Mouse (Mus musculus): ENCODE results near the gene Gfer. TPM values are rescaled to one million over a fixed set of nuclear protein-coding genes. Genes with fewer than 3 reads are reported as not detected.

Gene Gfer
- total RNA-seq, 2 experiments from 2014 or later: 39.2 to 67.2 TPM

GRCm38 (mm10) chr17:24654969-24655368, 41.0 kb downstream of the Gfer start:
- ATAC-seq (replicated peaks; ENCODE audit: low FRiP score, low TSS enrichment, poor library complexity, severe bottlenecking): no peak

- peak; percentile 67 for ATAC-seq (replicated peaks; ENCODE audit: low FRiP score, low TSS enrichment, poor library complexity, severe bottlenecking)
Measured at GRCm38 (mm10) chr17:24653967-24654710, 41.8 kb downstream of the Gfer start.

- no peak for ATAC-seq (replicated peaks; ENCODE audit: low FRiP score, low TSS enrichment, poor library complexity, severe bottlenecking)
Measured at GRCm38 (mm10) chr17:24651835-24652234, 44.1 kb downstream of the Gfer start.

GRCm38 (mm10) chr17:24650766-24651165, 45.2 kb downstream of the Gfer start:
- ATAC-seq (replicated peaks; ENCODE audit: low FRiP score, low TSS enrichment, poor library complexity, severe bottlenecking): no peak

- no peak for ATAC-seq (replicated peaks; ENCODE audit: low FRiP score, low TSS enrichment, poor library complexity, severe bottlenecking)
Measured at GRCm38 (mm10) chr17:24650070-24650616, 45.8 kb downstream of the Gfer start, which contains the start of gene Slc9a3r2. Slc9a3r2 (minus strand) TSS chr17:24650327.

- ATAC-seq (replicated peaks; ENCODE audit: low FRiP score, low TSS enrichment, poor library complexity, severe bottlenecking): no peak
Measured at GRCm38 (mm10) chr17:24649581-24650069, 46.3 kb downstream of the Gfer start.

- no peak for ATAC-seq (replicated peaks; ENCODE audit: low FRiP score, low TSS enrichment, poor library complexity, severe bottlenecking)
Measured at GRCm38 (mm10) chr17:24648731-24649377, 47.1 kb downstream of the Gfer start.

GRCm38 (mm10) chr17:24647493-24647892, 48.5 kb downstream of the Gfer start:
- ATAC-seq (replicated peaks; ENCODE audit: low FRiP score, low TSS enrichment, poor library complexity, severe bottlenecking): no peak

GRCm38 (mm10) chr17:24646381-24646780, 49.6 kb downstream of the Gfer start:
- ATAC-seq (replicated peaks; ENCODE audit: low FRiP score, low TSS enrichment, poor library complexity, severe bottlenecking): no peak

GRCm38 (mm10) chr17:24645916-24646315, 50.0 kb downstream of the Gfer start:
- no peak for ATAC-seq (replicated peaks; ENCODE audit: low FRiP score, low TSS enrichment, poor library complexity, severe bottlenecking)

GRCm38 (mm10) chr17:24644875-24645721, 50.9 kb downstream of the Gfer start:
- no peak for ATAC-seq (replicated peaks; ENCODE audit: low FRiP score, low TSS enrichment, poor library complexity, severe bottlenecking)

GRCm38 (mm10) chr17:24644030-24644715, 51.8 kb downstream of the Gfer start:
- ATAC-seq (replicated peaks; ENCODE audit: low FRiP score, low TSS enrichment, poor library complexity, severe bottlenecking): no peak

Other genes starting within 250 kb of the Gfer start
Only the 30 nearest of the 32 such genes appear.
- 32.8 and 43.6 TPM in 2 replicates for gene Pgp, start 225.8 kb downstream of the Gfer start, total RNA-seq (2014; fragmentation: Nextera tagmentation)
- 21.9 and 23.4 TPM in 2 replicates for gene Pgp, start 225.8 kb downstream of the Gfer start, total RNA-seq (2017)
- not detected in 2 replicates for gene Bricd5, start 222.3 kb downstream of the Gfer start, total RNA-seq (2014; fragmentation: Nextera tagmentation)
- gene Bricd5, start 222.3 kb downstream of the Gfer start, total RNA-seq (2017): 0.80 TPM in 1 of 2 replicates, not detected in the other
- gene Mlst8, start 217.1 kb downstream of the Gfer start, total RNA-seq (2014; fragmentation: Nextera tagmentation): 35.8 and 38.7 TPM in 2 replicates
- gene Mlst8, start 217.1 kb downstream of the Gfer start, total RNA-seq (2017): 17.2 and 36.1 TPM in 2 replicates
- not detected in 2 replicates for gene Caskin1, start 207.6 kb downstream of the Gfer start, total RNA-seq (2014; fragmentation: Nextera tagmentation)
- not detected in 2 replicates for gene Caskin1, start 207.6 kb downstream of the Gfer start, total RNA-seq (2017)
- 111 and 143 TPM in 2 replicates for gene Traf7, start 168.2 kb downstream of the Gfer start, total RNA-seq (2014; fragmentation: Nextera tagmentation)
- gene Traf7, start 168.2 kb downstream of the Gfer start, total RNA-seq (2017): 66.3 and 84.8 TPM in 2 replicates
- gene Rab26, start 161.9 kb downstream of the Gfer start, total RNA-seq (2014; fragmentation: Nextera tagmentation): not detected in 2 replicates
- gene Rab26, start 161.9 kb downstream of the Gfer start, total RNA-seq (2017): 1.3 TPM in 1 of 2 replicates, not detected in the other
- gene Pkd1, start 146.3 kb downstream of the Gfer start, total RNA-seq (2014; fragmentation: Nextera tagmentation): 17.2 and 20.5 TPM in 2 replicates
- 4.6 and 5.4 TPM in 2 replicates for gene Pkd1, start 146.3 kb downstream of the Gfer start, total RNA-seq (2017)
- gene Tsc2, start 63.5 kb downstream of the Gfer start, total RNA-seq (2014; fragmentation: Nextera tagmentation): 70.8 and 101 TPM in 2 replicates
- gene Tsc2, start 63.5 kb downstream of the Gfer start, total RNA-seq (2017): 39.0 and 44.3 TPM in 2 replicates
- 7.8 and 14.1 TPM in 2 replicates for gene Nthl1, start 63.5 kb downstream of the Gfer start, total RNA-seq (2014; fragmentation: Nextera tagmentation)
- gene Nthl1, start 63.5 kb downstream of the Gfer start, total RNA-seq (2017): 4.6 and 12.9 TPM in 2 replicates
- gene Slc9a3r2, start 45.8 kb downstream of the Gfer start, total RNA-seq (2014; fragmentation: Nextera tagmentation): 1.0 TPM in 1 of 2 replicates, not detected in the other
- 0.38 and 1.6 TPM in 2 replicates for gene Slc9a3r2, start 45.8 kb downstream of the Gfer start, total RNA-seq (2017)
- 2.0 TPM in 1 of 2 replicates, not detected in the other for gene Npw, start 37.7 kb downstream of the Gfer start, total RNA-seq (2014; fragmentation: Nextera tagmentation)
- not detected in 2 replicates for gene Npw, start 37.7 kb downstream of the Gfer start, total RNA-seq (2017)
- gene Zfp598, start 26.5 kb downstream of the Gfer start, total RNA-seq (2014; fragmentation: Nextera tagmentation): 44.9 and 65.2 TPM in 2 replicates
- gene Zfp598, start 26.5 kb downstream of the Gfer start, total RNA-seq (2017): 24.7 and 32.1 TPM in 2 replicates
- gene Syngr3, start 6.2 kb downstream of the Gfer start, total RNA-seq (2014; fragmentation: Nextera tagmentation): not detected in 2 replicates
- gene Syngr3, start 6.2 kb downstream of the Gfer start, total RNA-seq (2017): not detected in 2 replicates
- 3.5 TPM in 1 of 2 replicates, not detected in the other for gene Noxo1, start 78 bp upstream of the Gfer start, total RNA-seq (2014; fragmentation: Nextera tagmentation)
- 0.53 and 2.0 TPM in 2 replicates for gene Noxo1, start 78 bp upstream of the Gfer start, total RNA-seq (2017)
- gene Tbl3, start 11.5 kb upstream of the Gfer start, total RNA-seq (2014; fragmentation: Nextera tagmentation): 58.4 and 91.1 TPM in 2 replicates
- gene Tbl3, start 11.5 kb upstream of the Gfer start, total RNA-seq (2017): 48.9 and 54.8 TPM in 2 replicates
- gene Rnf151, start 21.9 kb upstream of the Gfer start, total RNA-seq (2014; fragmentation: Nextera tagmentation): 0.72 TPM in 1 of 2 replicates, not detected in the other
- 0.27 TPM in 1 of 2 replicates, not detected in the other for gene Rnf151, start 21.9 kb upstream of the Gfer start, total RNA-seq (2017)
- gene Rps2, start 22.0 kb upstream of the Gfer start, total RNA-seq (2014; fragmentation: Nextera tagmentation): 6,242 and 6,563 TPM in 2 replicates
- gene Rps2, start 22.0 kb upstream of the Gfer start, total RNA-seq (2017): 1,324 and 2,144 TPM in 2 replicates
- gene Ndufb10, start 28.3 kb upstream of the Gfer start, total RNA-seq (2014; fragmentation: Nextera tagmentation): 367 and 415 TPM in 2 replicates
- gene Ndufb10, start 28.3 kb upstream of the Gfer start, total RNA-seq (2017): 283 and 299 TPM in 2 replicates
- gene Rpl3l, start 31.7 kb upstream of the Gfer start, total RNA-seq (2014; fragmentation: Nextera tagmentation): 0.76 TPM in 1 of 2 replicates, not detected in the other
- 2.0 TPM in 1 of 2 replicates, not detected in the other for gene Rpl3l, start 31.7 kb upstream of the Gfer start, total RNA-seq (2017)
- gene Msrb1, start 40.5 kb upstream of the Gfer start, total RNA-seq (2014; fragmentation: Nextera tagmentation): 42.8 and 43.9 TPM in 2 replicates
- 34.6 and 54.0 TPM in 2 replicates for gene Msrb1, start 40.5 kb upstream of the Gfer start, total RNA-seq (2017)
- gene Hs3st6, start 56.8 kb upstream of the Gfer start, total RNA-seq (2014; fragmentation: Nextera tagmentation): not detected in 2 replicates
- gene Hs3st6, start 56.8 kb upstream of the Gfer start, total RNA-seq (2017): not detected in 2 replicates
- gene Meiob, start 108.1 kb upstream of the Gfer start, total RNA-seq (2014; fragmentation: Nextera tagmentation): 1.4 and 1.5 TPM in 2 replicates
- gene Meiob, start 108.1 kb upstream of the Gfer start, total RNA-seq (2017): 0.95 and 1.4 TPM in 2 replicates
- gene Hagh, start 144.0 kb upstream of the Gfer start, total RNA-seq (2014; fragmentation: Nextera tagmentation): 43.2 and 68.2 TPM in 2 replicates
- 29.1 and 32.3 TPM in 2 replicates for gene Hagh, start 144.0 kb upstream of the Gfer start, total RNA-seq (2017)
- gene Fahd1, start 154.2 kb upstream of the Gfer start, total RNA-seq (2014; fragmentation: Nextera tagmentation): 20.1 and 35.1 TPM in 2 replicates
- 15.7 and 34.7 TPM in 2 replicates for gene Fahd1, start 154.2 kb upstream of the Gfer start, total RNA-seq (2017)
- gene Igfals, start 169.8 kb upstream of the Gfer start, total RNA-seq (2014; fragmentation: Nextera tagmentation): not detected in 2 replicates
- not detected in 2 replicates for gene Igfals, start 169.8 kb upstream of the Gfer start, total RNA-seq (2017)
- 107 and 121 TPM in 2 replicates for gene Nubp2, start 190.2 kb upstream of the Gfer start, total RNA-seq (2014; fragmentation: Nextera tagmentation)
- gene Nubp2, start 190.2 kb upstream of the Gfer start, total RNA-seq (2017): 35.5 and 97.0 TPM in 2 replicates
- gene Spsb3, start 190.5 kb upstream of the Gfer start, total RNA-seq (2014; fragmentation: Nextera tagmentation): 24.6 and 29.3 TPM in 2 replicates
- 11.8 and 12.2 TPM in 2 replicates for gene Spsb3, start 190.5 kb upstream of the Gfer start, total RNA-seq (2017)
- 9.1 and 11.8 TPM in 2 replicates for gene Eme2, start 198.9 kb upstream of the Gfer start, total RNA-seq (2014; fragmentation: Nextera tagmentation)
- 13.7 and 15.2 TPM in 2 replicates for gene Eme2, start 198.9 kb upstream of the Gfer start, total RNA-seq (2017)
- gene Mrps34, start 199.0 kb upstream of the Gfer start, total RNA-seq (2014; fragmentation: Nextera tagmentation): 63.9 and 78.3 TPM in 2 replicates
- 31.3 and 37.6 TPM in 2 replicates for gene Mrps34, start 199.0 kb upstream of the Gfer start, total RNA-seq (2017)
- 54.4 and 85.5 TPM in 2 replicates for gene Nme3, start 200.3 kb upstream of the Gfer start, total RNA-seq (2014; fragmentation: Nextera tagmentation)
- gene Nme3, start 200.3 kb upstream of the Gfer start, total RNA-seq (2017): 40.5 and 46.3 TPM in 2 replicates